Mouse (Mus musculus) spleen, adult 2 months (tissue): Measurements from ENCODE around the gene Gm10306.

ENCODE experiments used
- CTCF ChIP-seq: fragments of 200-500 bp; IDR thresholded peaks from 2 replicates; pipeline ENCODE4 v1.5.1; 2011; ENCODE audit warnings: mild to moderate bottlenecking, inconsistent platforms; ENCODE audit not compliant: insufficient read depth, insufficient read length, insufficient replicate concordance; ENCODE audit errors: extremely low read depth
- POLR2A ChIP-seq: fragments of 200-500 bp; IDR thresholded peaks from 2 replicates; pipeline ENCODE4 v1.6.1; 2011; ENCODE audit warnings: low read depth, low read length, inconsistent platforms

GRCm38 (mm10) chr4:94564297-94564696, 8.0 kb downstream of the Gm10306 start:
- TF ChIP-seq CTCF = no peak
- no peak for TF ChIP-seq POLR2A
